Mouse (Mus musculus): ENCODE measurements around the gene Thumpd2.
A peak's percentile ranks its signal among the peaks of the same experiment; 100 is the strongest.

Thumpd2 gene

GRCm38 (mm10) chr17:81064979-81065311 lies at the start of gene Thumpd2:
Thumpd2 (minus strand) TSS chr17:81065082.
- peak; percentile 89 for DNase-seq

- DNase-seq: no peak
Measured at GRCm38 (mm10) chr17:81104237-81104636, 39.4 kb upstream of the Thumpd2 start.

- no peak for DNase-seq
Measured at GRCm38 (mm10) chr17:81102866-81103265, 38.0 kb upstream of the Thumpd2 start.

DNA sequence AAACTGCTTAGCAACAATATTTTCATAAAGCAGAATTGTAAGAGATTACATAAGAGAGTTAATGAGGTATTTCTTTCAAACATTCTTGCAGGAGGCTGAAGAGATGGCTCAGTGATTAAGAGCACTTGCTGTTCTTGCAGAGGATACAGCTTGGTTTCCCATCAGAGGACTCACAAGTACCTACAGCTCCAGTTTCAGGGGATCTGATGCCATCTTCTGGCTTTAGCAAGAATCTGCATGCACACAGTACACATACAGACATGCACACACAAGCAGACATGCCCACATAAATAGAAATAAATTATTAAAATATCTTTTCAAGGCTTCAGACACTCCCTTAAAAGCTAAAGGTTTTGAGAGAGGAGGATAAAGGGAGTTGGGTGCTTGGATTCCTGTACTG lies 33.6 kb upstream of the Thumpd2 start:
- no peak for DNase-seq

GRCm38 (mm10) chr17:81096490-81096889 lies 31.6 kb upstream of the Thumpd2 start:
- DNase-seq: no peak

- no peak for DNase-seq
Measured at GRCm38 (mm10) chr17:81092794-81093193, 27.9 kb upstream of the Thumpd2 start.

GRCm38 (mm10) chr17:81088866-81089265 lies 24.0 kb upstream of the Thumpd2 start:
- no peak for DNase-seq

GRCm38 (mm10) chr17:81087735-81088134 lies 22.9 kb upstream of the Thumpd2 start:
- no peak for DNase-seq

DNA sequence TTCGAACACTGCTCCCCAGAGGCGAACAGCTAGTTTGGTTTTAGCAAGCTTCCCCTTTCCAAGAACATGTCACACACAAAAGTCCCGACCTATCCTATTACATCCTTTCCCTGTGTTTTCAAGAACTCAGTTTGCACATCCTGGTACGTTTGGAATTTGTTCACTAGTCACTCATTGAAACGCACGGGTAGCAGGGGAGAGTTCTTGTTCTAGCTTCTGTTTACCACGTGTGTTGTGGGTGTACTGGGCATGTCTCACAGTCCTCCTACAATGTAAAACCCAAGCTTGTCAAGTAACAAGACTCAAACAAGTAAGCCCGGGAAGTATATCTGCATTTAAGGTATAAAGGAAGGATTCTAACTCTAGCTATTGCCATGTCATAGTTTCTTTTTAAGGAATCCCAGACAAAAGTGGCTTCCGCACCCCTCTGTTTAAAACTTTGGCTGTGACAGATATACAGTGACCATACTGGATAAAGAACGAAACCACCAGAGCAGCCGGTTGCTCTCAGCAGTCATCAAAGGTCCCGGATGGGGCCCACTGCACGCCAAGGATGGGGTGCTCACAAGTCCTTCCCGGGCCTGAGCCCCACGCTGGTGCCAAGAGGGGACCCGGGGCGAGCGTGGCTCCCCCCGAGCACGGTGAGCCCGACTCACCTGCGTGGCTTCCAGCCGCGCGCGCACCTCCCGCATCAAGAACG lies 453 bp downstream of the Thumpd2 start:
- DNase-seq: peak; percentile 31

- DNase-seq: no peak
Measured at GRCm38 (mm10) chr17:81063346-81063745, 1.5 kb downstream of the Thumpd2 start.

DNA sequence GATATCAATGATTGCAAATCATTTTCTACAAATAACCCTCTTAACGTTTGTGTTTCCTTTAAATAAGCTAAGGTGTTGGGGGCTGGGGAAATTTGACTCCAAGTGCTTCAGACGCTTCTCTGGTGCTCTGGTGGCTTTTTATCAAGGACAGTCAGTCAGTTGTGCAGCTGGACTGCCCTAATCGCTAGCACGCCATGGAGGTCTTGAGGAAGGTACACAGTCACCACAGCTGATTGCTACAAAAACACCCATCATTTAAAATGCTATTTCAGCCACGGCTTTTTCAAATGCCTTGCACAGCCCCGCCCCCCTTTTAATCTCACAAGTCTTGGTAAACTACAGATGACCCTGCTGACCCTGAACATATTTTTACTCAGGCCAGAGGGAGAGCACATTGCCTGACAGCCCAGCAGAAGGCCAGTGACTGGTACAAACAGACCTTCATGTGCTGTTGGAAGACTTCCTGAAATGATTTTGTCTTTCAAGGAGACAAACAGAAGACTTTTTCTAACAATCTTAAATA lies 2.5 kb downstream of the Thumpd2 start:
- DNase-seq: no peak

GRCm38 (mm10) chr17:81056796-81057381 lies 8.0 kb downstream of the Thumpd2 start:
- DNase-seq: no peak

- no peak for DNase-seq
Measured at GRCm38 (mm10) chr17:81056035-81056434, 8.8 kb downstream of the Thumpd2 start.

DNA sequence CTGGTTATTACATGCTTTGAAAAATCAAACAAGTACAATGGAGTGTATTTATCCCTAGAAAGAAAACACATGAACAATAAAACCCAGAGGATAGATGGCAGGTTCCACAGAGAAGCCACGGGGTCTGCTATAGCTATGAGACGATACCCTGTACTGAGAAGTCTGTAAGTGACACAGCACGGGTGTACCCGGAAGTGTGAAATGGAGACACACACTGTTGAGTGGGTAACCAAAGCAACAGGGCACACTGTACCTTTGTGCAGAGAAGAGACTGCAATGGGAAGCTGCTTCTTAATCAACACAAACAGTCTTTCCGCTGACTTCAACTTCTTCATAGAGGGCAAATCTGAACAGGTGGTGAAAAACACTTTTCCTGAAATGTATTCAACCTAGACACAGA lies 9.4 kb downstream of the Thumpd2 start:
- no peak for DNase-seq

GRCm38 (mm10) chr17:81053274-81053673 lies 11.6 kb downstream of the Thumpd2 start:
- no peak for DNase-seq

DNA sequence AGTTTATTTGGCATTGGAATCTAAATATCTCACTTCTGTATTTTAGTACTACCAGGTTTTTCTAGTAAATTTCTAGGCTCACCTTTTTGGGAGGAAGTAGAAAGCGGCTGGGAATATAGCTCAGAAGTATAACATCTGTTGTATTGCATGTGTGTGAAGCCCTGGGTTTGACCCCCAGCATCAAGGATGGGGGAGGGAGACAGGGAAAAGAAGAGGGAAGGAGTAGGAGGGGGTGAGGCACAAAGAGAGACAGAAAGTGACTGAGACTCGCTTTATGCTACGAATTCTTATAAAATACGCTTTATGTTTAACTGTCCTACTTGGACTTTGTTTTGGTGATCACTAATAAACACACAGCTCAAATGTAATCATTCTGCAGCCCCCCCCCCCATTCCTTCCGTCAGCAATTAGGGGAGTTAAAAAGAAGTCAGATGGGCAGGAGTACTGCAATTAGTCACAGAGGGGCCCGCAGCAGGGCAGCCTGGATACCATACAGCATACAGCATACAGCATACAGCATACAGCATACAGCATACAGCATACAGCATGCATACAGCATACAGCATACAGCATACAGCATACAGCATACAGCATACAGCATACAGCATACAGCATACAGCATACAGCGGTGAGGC lies 16.8 kb downstream of the Thumpd2 start:
- no peak for DNase-seq

- peak; percentile 24 for DNase-seq
Measured at GRCm38 (mm10) chr17:81045525-81046150, 19.2 kb downstream of the Thumpd2 start.

- DNase-seq: no peak
Measured at GRCm38 (mm10) chr17:81045115-81045514, 19.8 kb downstream of the Thumpd2 start.

- DNase-seq: no peak
Measured at GRCm38 (mm10) chr17:81044356-81044755, 20.5 kb downstream of the Thumpd2 start.

DNA sequence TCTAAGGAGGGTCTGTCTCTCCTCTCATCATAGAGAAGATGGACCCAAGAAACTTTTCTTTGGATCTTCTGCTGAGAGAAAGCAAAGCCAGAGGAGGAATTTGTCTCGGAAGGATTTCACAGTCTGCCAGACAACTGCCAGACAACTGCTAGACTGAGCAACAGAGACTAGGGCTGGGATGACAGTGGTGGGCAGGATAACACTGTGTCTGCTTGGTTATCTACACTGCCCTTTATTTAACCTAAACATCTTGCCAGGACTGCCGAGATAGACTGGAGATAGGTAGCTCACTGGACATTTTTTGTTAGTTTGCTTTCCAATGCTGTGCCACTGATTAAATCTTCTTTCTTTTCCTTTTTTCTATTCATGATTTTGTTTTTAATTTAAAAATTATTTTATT lies 23.2 kb downstream of the Thumpd2 start:
- DNase-seq: no peak

DNA sequence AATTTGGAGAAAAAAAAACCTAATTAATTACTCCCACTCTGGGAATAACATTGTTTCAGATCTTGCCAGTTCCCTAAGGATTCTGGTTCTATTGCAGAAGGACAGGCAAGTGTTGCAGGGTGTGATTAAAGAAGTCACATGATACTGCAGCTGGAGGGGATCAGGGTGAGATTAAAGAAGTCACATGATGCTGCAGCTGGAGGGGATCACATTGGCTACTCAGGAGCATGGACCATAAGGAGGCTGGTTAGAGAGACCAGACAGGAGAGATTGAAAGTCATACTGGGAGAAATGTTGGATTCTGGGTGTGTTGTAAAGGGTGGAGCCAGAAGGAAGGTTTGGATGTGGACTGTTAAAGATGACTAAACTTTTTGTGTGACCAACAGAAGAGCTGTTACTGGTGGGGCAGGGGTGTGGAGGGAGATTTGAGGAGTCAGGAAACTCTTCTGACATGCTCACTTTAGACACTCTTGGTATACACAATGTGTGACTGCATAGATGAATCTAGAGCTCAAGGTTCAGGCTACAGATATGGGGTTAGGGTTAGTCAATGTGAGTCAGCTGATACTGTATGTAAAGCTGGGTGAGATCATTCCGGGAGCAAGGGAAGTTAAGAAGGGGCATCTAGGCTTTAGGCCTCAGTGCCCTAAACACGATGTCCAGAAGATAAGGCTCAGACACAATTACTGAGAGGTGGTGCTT lies 26.0 kb downstream of the Thumpd2 start:
- DNase-seq: no peak

DNA sequence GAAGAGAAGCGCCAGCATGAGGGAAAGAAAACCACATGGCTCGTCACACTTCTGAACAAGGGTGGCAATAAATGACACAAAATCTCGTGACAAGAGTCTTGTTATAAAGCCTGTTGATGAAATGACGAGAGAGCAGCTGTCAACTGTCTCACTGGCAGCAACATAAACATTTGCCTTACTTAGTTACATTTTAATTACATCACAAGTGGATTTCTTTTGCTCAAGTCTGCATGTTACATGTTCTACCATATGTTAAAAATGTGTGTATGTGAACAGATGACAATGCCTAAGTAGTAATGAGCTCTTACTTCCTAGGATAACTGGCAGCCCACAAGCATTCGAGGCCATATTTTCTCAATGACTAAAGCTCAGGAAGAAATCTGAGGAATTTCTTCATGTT lies 29.5 kb downstream of the Thumpd2 start:
- no peak for DNase-seq

GRCm38 (mm10) chr17:81032957-81033356 lies 31.9 kb downstream of the Thumpd2 start:
- DNase-seq: no peak

Measured in cerebellum, adult 9-10 months (tissue).